Mouse (Mus musculus) layer of hippocampus, adult 2 months (tissue): ENCODE measurements around the gene Prpf38a. TPM values are rescaled to one million over a fixed set of nuclear protein-coding genes. Genes with fewer than 3 reads are reported as not detected.

ENCODE experiments used
- DNase-seq, 2 experiments: peaks; one replicate each; pipeline ENCODE4 v3.0.0; 2022; ENCODE audit warnings: low spot score in 2 of 2
- H3K27ac ChIP-seq: fragments of 200-600 bp; 2 replicates; pipeline ENCODE4 v1.8.1; 2022
- H3K4me3 ChIP-seq: fragments of 200-600 bp; 2 replicates; pipeline ENCODE4 v1.8.1; 2022; ENCODE audit warnings: mild to moderate bottlenecking
- CTCF ChIP-seq: fragments of 200-600 bp; conservative IDR thresholded peaks from 2 replicates; pipeline ENCODE4 v1.8.1; 2022; ENCODE audit warnings: antibody characterized with exemption, mild to moderate bottlenecking, moderate library complexity
- total RNA-seq, 2 experiments: library from RNA; stranded (reverse); gene quantifications; 2 replicates each; pipeline ENCODE4 v1.2.3; 2021

Prpf38a gene
- total RNA-seq, 2 experiments from 2014 or later: 28.0 to 28.8 TPM

DNA sequence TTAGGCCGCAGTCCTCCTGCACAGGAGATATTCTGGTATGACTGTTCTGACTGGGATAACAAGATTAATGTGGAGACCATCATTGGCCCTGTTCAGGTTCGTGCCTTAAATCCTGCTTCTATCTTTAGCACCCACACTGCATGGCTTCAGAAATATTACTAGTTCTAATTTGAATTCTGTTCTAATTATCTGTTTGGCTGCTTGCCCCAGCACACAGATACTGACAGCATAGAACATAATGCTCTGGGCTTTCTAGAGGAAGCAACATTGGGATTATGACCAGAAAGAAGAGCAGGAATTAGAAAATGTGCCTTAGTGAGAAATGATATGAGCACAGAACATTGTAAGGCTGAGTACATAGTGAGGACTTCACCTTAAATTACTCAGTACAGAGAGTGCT lies 14.2 kb upstream of the Prpf38a start:
- peak in 1 of 2 experiments; percentile 48 for DNase-seq
- no peak for TF ChIP-seq CTCF
- H3K27ac ChIP-seq: peak overlapping the region; percentile 52

DNA sequence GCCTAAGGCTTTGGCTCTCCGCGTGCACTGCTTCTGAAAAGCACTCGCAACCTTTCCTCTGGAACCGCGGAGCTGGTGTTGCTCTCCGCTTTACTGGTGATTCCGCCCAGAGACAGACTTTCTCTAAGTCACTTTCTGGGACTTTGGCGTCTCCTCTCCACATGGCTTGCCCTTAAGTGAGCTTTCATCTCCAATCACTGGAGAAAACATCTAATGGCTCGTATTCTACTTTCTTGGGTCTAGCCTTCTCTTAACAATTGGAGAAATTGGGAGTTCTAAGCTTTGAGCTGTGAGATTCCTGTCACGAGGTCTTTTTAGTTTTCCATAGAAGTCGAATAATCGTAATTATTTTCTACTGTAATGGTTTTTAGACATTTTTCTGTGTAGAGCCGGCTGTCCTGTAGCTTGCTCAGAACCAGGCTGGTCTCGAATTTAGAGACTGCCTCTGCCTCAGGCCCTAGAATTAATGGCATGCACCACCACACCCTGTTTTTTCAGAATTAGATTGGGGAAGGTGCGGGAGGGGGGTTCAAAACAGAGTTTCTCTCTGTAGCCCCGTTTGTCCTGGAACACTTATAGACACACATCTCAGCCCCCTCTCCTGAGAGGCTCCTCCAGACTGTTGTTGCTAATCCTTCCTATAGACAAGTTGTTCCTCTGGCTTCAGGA lies 741 bp upstream of the Prpf38a start:
- no peak for TF ChIP-seq CTCF
- no peak for DNase-seq
- H3K27ac ChIP-seq: no peak overlapping the region
- H3K4me3 ChIP-seq: peak overlapping the region; percentile 100

More for the DNA sequence above, 14.2 kb upstream of the Prpf38a start:
- no peak overlapping the region for H3K4me3 ChIP-seq

DNA sequence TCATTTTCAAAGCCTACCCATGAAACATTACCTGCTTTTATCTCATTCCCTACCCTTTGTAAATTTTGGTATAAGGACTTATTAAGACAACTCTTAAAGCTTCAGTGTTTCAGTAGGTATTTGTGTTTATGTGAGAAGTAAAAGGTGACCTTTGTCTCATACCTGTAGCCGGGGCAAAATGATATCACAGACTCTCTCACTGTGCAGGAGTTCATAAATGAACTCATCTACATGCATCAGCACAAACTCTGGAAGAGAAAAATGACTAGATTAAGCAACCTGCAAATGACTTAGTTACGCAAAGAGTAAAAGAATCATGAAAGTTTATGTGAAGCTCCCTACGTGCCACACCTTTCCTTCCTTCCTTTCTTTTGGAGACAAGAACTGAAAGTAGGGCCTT lies 6.5 kb downstream of the Prpf38a start:
- TF ChIP-seq CTCF: no peak
- no peak for DNase-seq
- Histone ChIP-seq H3K27ac (no peak overlapping the region), H3K4me3 (no peak overlapping the region)

DNA sequence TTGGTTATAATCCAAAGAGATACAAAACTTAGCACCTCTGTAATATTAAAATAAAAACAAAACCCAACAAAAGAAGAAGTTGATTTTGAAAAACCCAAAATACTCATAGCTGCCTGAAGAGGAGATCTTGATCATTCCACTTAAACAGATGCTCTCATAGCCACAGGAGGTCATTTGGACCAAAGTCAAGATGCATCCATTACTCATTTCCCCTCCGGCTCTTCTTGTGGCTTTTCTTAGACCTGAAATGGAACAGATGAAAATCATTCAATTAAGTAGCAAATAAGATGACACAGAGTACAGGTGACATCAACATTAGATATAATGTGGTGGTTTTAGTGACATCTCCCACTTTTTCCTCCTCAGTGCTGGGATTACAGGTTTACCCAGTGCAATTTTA lies 14.1 kb downstream of the Prpf38a start:
- Histone ChIP-seq H3K4me3 (no peak overlapping the region), H3K27ac (no peak overlapping the region)
- no peak for DNase-seq
- no peak for TF ChIP-seq CTCF

DNA sequence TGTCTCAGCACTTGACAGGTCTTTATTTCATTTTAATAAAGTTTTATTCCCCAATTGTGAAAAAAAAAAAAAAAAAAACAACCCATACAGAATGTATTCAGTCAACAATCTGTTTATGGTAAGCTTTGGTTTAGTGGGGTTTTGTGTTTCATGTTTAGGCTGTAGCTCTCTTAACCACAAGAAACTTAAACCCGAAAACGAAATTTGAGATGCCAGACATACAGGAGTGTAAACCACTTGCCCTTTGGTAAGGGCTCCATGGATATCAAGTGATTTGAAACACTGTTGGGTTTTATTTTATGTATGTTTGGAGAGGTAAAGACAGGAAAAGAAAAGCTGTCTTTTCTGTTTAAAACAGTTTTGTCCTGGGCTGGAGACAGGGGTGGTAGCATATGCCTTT lies 39.4 kb downstream of the Prpf38a start:
- Histone ChIP-seq H3K27ac (no peak overlapping the region), H3K4me3 (no peak overlapping the region)
- TF ChIP-seq CTCF: no peak
- DNase-seq: no peak

Other genes starting within 250 kb of the Prpf38a start
- not detected for gene Shisal2a, start 196.0 kb downstream of the Prpf38a start, total RNA-seq
- gene Gpx7, start 172.4 kb downstream of the Prpf38a start, total RNA-seq: 1 to 10 TPM; 4.8 to 5.1 TPM
- 10 to 100 TPM; 37.7 to 44.4 TPM for gene Tut4, start 119.9 kb downstream of the Prpf38a start, total RNA-seq
- gene Orc1, start 87 bp upstream of the Prpf38a start, total RNA-seq: under 1 TPM in 1 of 2 experiments, not detected in 1; 0.15 TPM
- gene Cc2d1b, start 40.6 kb upstream of the Prpf38a start, total RNA-seq: 10 to 100 TPM; 33.6 to 35.8 TPM
- 1 to 10 TPM in 1 of 2 experiments, under 1 TPM in 1; 0.88 to 1.4 TPM for gene 3110021N24Rik, start 140.3 kb upstream of the Prpf38a start, total RNA-seq
- gene Zfyve9, start 201.5 kb upstream of the Prpf38a start, total RNA-seq: 10 to 100 TPM; 53.6 to 58.4 TPM